ENCODE assay signal across 17 mouse cellular contexts in genomic region chr5:146678775-146679170, GRCm38 (mm10).
DNase-seq lines count a peak whose midpoint lies in the region; ATAC-seq and TF ChIP-seq lines count a peak whose summit lies in the region.
"Had no signal": no experiment of that assay in that cellular context is flagged by ENCODE, and none has a peak within 500 bp of the region (broad histone marks: within the 10 kb centered on the region; RNA-seq: fewer than 3 reads in every experiment).

No protein-coding gene starts in this region.

- H3K4me2 ChIP-seq in heart, embryonic 12.5 days = no peak overlapping the region
- H3K4me2 ChIP-seq in liver, embryonic 11.5 days = peak overlapping the region; percentile 14
- no peak overlapping the region for H3K4me2 ChIP-seq in neural tube, embryonic 15.5 days
- no peak overlapping the region for H3K4me2 ChIP-seq in hindbrain, embryonic 12.5 days (replicated peaks)
- H3K4me2 ChIP-seq: forebrain, embryonic 12.5 days; limb, embryonic 13.5 days; midbrain, embryonic 11.5 days had no signal

- peak overlapping the region; percentile 26; the same call in 1 of the 2 replicates for H3K27ac ChIP-seq in heart, embryonic 12.5 days (ENCODE audit: poor library complexity, severe bottlenecking)
- H3K27ac ChIP-seq in bone marrow, adult 2 months (ENCODE audit: control insufficient read depth, insufficient read depth, low read depth, low read length, poor library complexity) = peak overlapping the region; percentile 72
- H3K27ac ChIP-seq in liver, embryonic 11.5 days (ENCODE audit: low read depth, low read length) = peak overlapping the region; percentile 59
- peak overlapping the region; percentile 92 for H3K27ac ChIP-seq in small intestine, adult 2 months (ENCODE audit: insufficient read depth, low read depth, low read length)
- H3K27ac ChIP-seq in neural tube, embryonic 15.5 days (replicated peaks) = no peak overlapping the region
- H3K27ac ChIP-seq in hindbrain, embryonic 12.5 days = no peak overlapping the region
- H3K27ac ChIP-seq: forebrain, embryonic 12.5 days; limb, embryonic 13.5 days; macrophage had no signal

- H3K4me1 ChIP-seq in heart, embryonic 12.5 days (replicated peaks) = peaks cover 17% of the 10 kb centered on the region
- peaks cover 8% of the 10 kb centered on the region for H3K4me1 ChIP-seq in bone marrow, adult 2 months (ENCODE audit: control insufficient read depth, insufficient read depth, low read length)
- H3K4me1 ChIP-seq in liver, embryonic 11.5 days (replicated peaks; ENCODE audit: control insufficient read depth, insufficient read depth, low read length) = peaks cover 31% of the 10 kb centered on the region
- peaks cover 51% of the 10 kb centered on the region for H3K4me1 ChIP-seq in small intestine, adult 2 months (ENCODE audit: control insufficient read depth, insufficient read depth, insufficient read length, low read length)
- H3K4me1 ChIP-seq in neural tube, embryonic 15.5 days = peaks cover 27% of the 10 kb centered on the region
- peaks cover 7% of the 10 kb centered on the region; the same call in 1 of the 2 replicates for H3K4me1 ChIP-seq in hindbrain, embryonic 12.5 days
- H3K4me1 ChIP-seq: limb, embryonic 13.5 days had no signal

- WGBS in heart, embryonic 12.5 days = 66% methylated on average over 10 of the region's 10 CpGs
- WGBS in bone marrow, adult 2 months = 68% methylated on average over 10 of the region's 10 CpGs
- WGBS in liver, embryonic 11.5 days = 68% methylated on average over 10 of the region's 10 CpGs
- 19% methylated on average over 10 of the region's 10 CpGs for WGBS in small intestine, adult 2 months
- 74% methylated on average over 10 of the region's 10 CpGs for WGBS in neural tube, embryonic 15.5 days
- WGBS in hindbrain, embryonic 12.5 days = 78% methylated on average over 10 of the region's 10 CpGs

- H3K36me3 ChIP-seq in heart, embryonic 12.5 days = no peaks in the 10 kb centered on the region
- no peaks in the 10 kb centered on the region for H3K36me3 ChIP-seq in liver, embryonic 11.5 days (ENCODE audit: control insufficient read depth, insufficient read depth, low read length)
- H3K36me3 ChIP-seq in small intestine, adult 2 months (ENCODE audit: control insufficient read depth, insufficient read depth, low read length) = no peaks in the 10 kb centered on the region
- H3K36me3 ChIP-seq in neural tube, embryonic 15.5 days = no peaks in the 10 kb centered on the region
- H3K36me3 ChIP-seq in hindbrain, embryonic 12.5 days = no peaks in the 10 kb centered on the region
- H3K36me3 ChIP-seq: forebrain, embryonic 12.5 days; limb, embryonic 13.5 days had no signal

- no peak for ATAC-seq in heart, embryonic 12.5 days (ENCODE audit: insufficient number of reproducible peaks, low FRiP score)
- ATAC-seq in liver, embryonic 11.5 days (replicated peaks; ENCODE audit: low FRiP score) = no peak
- ATAC-seq in neural tube, embryonic 15.5 days (ENCODE audit: low FRiP score) = no peak
- ATAC-seq in hindbrain, embryonic 12.5 days (ENCODE audit: low FRiP score) = no peak
- no peak for ATAC-seq in activated CD4-positive, CD25-positive, alpha-beta regulatory T cell, adult 4 months
- ATAC-seq: hindbrain, embryonic 16.5 days had no signal

- H3K4me3 ChIP-seq in heart, embryonic 12.5 days = no peak overlapping the region
- no peak overlapping the region for H3K4me3 ChIP-seq in bone marrow, adult 2 months (replicated peaks; ENCODE audit: control insufficient read depth, low read depth, low read length)
- H3K4me3 ChIP-seq in liver, embryonic 11.5 days (ENCODE audit: low read depth, low read length) = no peak overlapping the region
- H3K4me3 ChIP-seq in small intestine, adult 2 months (ENCODE audit: low read depth, low read length) = no peak overlapping the region
- no peak overlapping the region for H3K4me3 ChIP-seq in neural tube, embryonic 15.5 days (replicated peaks)
- no peak overlapping the region for H3K4me3 ChIP-seq in hindbrain, embryonic 12.5 days
- H3K4me3 ChIP-seq: forebrain, embryonic 12.5 days; limb, embryonic 13.5 days had no signal

- no peak overlapping the region for H3K9ac ChIP-seq in heart, embryonic 12.5 days
- peak overlapping the region; percentile 35; the same call in 1 of the 2 replicates for H3K9ac ChIP-seq in liver, embryonic 11.5 days (ENCODE audit: low read depth, low read length)
- no peak overlapping the region for H3K9ac ChIP-seq in neural tube, embryonic 15.5 days (replicated peaks)
- no peak overlapping the region for H3K9ac ChIP-seq in hindbrain, embryonic 12.5 days
- H3K9ac ChIP-seq: forebrain, embryonic 12.5 days; limb, embryonic 13.5 days had no signal

- no peak for TF ChIP-seq CTCF in bone marrow, adult 2 months (IDR thresholded peaks at IDR 0.05; ENCODE audit: control insufficient read depth, insufficient read depth, low read length)
- no peak for TF ChIP-seq CTCF in small intestine, adult 2 months (IDR thresholded peaks at IDR 0.05; ENCODE audit: extremely low read depth, insufficient read length, insufficient replicate concordance, low read depth, low read length)

- H3K9me3 ChIP-seq in heart, embryonic 12.5 days (replicated peaks) = no peaks in the 10 kb centered on the region
- no peaks in the 10 kb centered on the region for H3K9me3 ChIP-seq in liver, embryonic 11.5 days (ENCODE audit: control insufficient read depth, low read length)
- no peaks in the 10 kb centered on the region for H3K9me3 ChIP-seq in neural tube, embryonic 15.5 days (replicated peaks)
- no peaks in the 10 kb centered on the region for H3K9me3 ChIP-seq in hindbrain, embryonic 12.5 days (replicated peaks)
- H3K9me3 ChIP-seq: forebrain, embryonic 12.5 days; limb, embryonic 13.5 days had no signal

- intact Hi-C loops in heart, postnatal 10 days (cut with DNase I) = loop anchor here (10.0 kb wide), 2 partner anchors 546 to 636 kb away; no protein-coding TSS in a partner anchor

- no peak for DNase-seq in heart, postnatal 10 days
- no peak for DNase-seq in liver, embryonic 11.5 days (ENCODE audit: low spot score)
- DNase-seq: cerebellum, adult 9-10 months; gastrocnemius, postnatal 25 days; heart, postnatal 4 days; kidney, postnatal 4 days had no signal

- TF ChIP-seq POLR2A in bone marrow, adult 2 months (IDR thresholded peaks at IDR 0.05; ENCODE audit: borderline replicate concordance, control insufficient read depth, low read depth, low read length) = no peak
- TF ChIP-seq POLR2A in small intestine, adult 2 months (IDR thresholded peaks at IDR 0.05; ENCODE audit: low read depth, low read length) = no peak

- peaks cover 4% of the 10 kb centered on the region; the same call in 1 of the 2 replicates for H3K27me3 ChIP-seq in heart, embryonic 12.5 days (replicated peaks)
- H3K27me3 ChIP-seq in liver, embryonic 11.5 days (replicated peaks; ENCODE audit: control insufficient read depth, insufficient read depth, low read length) = 0 out of 2 replicates have a peak, but pooled peaks cover 4% of the 10 kb centered on the region
- H3K27me3 ChIP-seq in small intestine, adult 2 months (ENCODE audit: control insufficient read depth, insufficient read depth, low read length) = no peaks in the 10 kb centered on the region
- peaks cover 21% of the 10 kb centered on the region; the same call in 1 of the 2 replicates for H3K27me3 ChIP-seq in neural tube, embryonic 15.5 days (replicated peaks)
- peaks cover 17% of the 10 kb centered on the region; the same call in 1 of the 2 replicates for H3K27me3 ChIP-seq in hindbrain, embryonic 12.5 days

Comparison
In these comparisons a context has a peak if more than half of its experiments do, and no peak if none do; other contexts are left out.
1. H3K27ac ChIP-seq: peak in heart, embryonic 12.5 days (single experiment), bone marrow, adult 2 months (single experiment), liver, embryonic 11.5 days (single experiment) and small intestine, adult 2 months (single experiment); none in neural tube, embryonic 15.5 days (single experiment) and hindbrain, embryonic 12.5 days (single experiment).